Mouse (Mus musculus) T-helper 2 cell (primary cell): ENCODE measurements around the gene Nfe2l3.
"Not testable (repeated sequence)": the region's sequence is repeated elsewhere in the genome, so short reads cannot be mapped to it uniquely, and the experiment has no call there.

Source experiments
- in situ Hi-C: fragments of 300-600 bp; cut with MboI, MseI; formaldehyde crosslinking; loops from one replicate; pipeline ENCODE4 v1.15.1; 2025; ENCODE audit warnings: high pct_unique_total_duplicates

Nfe2l3 gene

GRCm38 (mm10) chr6:51483861-51484260 lies 51.4 kb downstream of the Nfe2l3 start:
- in situ Hi-C loops: no loop called here

GRCm38 (mm10) chr6:51484556-51484955 lies 52.1 kb downstream of the Nfe2l3 start:
- in situ Hi-C loops: not testable (repeated sequence)

GRCm38 (mm10) chr6:51485646-51486045 lies 53.2 kb downstream of the Nfe2l3 start:
- in situ Hi-C loops: no loop called here

- in situ Hi-C loops: no loop called here
Observed at GRCm38 (mm10) chr6:51486076-51486710, 53.7 kb downstream of the Nfe2l3 start.

GRCm38 (mm10) chr6:51486731-51487130 lies 54.3 kb downstream of the Nfe2l3 start:
- in situ Hi-C loops: no loop called here

- in situ Hi-C loops: no loop called here
Observed at GRCm38 (mm10) chr6:51489787-51490186, 57.3 kb downstream of the Nfe2l3 start.

GRCm38 (mm10) chr6:51497321-51498111 lies 65.0 kb downstream of the Nfe2l3 start:
- in situ Hi-C loops: no loop called here

DNA sequence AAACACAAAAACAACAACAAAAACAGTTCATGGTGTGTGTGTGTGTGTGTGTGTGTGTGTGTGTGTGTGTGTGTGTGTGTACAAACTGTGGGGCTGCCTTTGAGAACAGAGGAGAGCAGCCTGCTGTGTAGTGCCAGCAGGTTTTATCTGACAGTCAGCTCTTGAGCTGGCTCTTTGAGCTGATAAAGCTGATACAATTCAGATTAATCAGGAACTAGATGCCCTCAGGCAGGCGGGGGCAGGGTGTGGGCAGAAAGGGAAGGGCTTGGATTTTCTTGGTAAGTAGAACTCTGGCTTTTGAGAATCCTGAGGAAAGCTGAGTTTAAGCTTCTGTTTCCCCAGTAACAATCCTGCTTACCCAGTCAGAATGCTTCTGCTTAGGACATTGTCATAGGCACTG lies 73.2 kb downstream of the Nfe2l3 start:
- in situ Hi-C loops: no loop called here

DNA sequence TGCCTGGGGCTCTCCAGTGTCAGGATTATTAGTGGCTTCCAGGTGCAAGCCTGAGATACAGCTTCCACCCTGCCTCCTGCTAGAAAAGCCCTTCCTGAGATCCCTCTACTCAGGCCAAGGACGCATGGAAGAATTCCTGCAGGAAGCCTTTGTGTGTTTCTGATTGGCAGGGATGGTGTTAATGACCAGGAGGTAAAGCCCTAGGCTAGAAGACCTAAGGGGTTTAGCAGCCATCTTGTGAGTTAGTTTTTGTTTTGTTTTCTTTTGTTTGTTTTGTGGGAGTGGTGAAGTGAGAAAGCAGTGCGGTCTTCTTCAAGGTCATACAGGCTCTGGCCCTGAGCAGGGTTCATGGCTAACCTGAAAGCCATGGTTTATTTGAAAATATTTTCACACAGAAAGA lies 75.1 kb downstream of the Nfe2l3 start:
- in situ Hi-C loops: no loop called here
